Comparison of ENCODE assay signal across 8 mouse cellular contexts in genomic region chr11:118354636-118355191, GRCm38 (mm10). TPM values are rescaled to one million over a fixed set of nuclear protein-coding genes. Genes with fewer than 3 reads are reported as not detected.
DNase-seq lines count a peak whose midpoint lies in the region; ATAC-seq and TF ChIP-seq lines count a peak whose summit lies in the region.

No protein-coding gene starts in this region.

- peak overlapping the region; percentile 76 for H3K27ac ChIP-seq in testis, adult 2 months (ENCODE audit: control insufficient read depth, insufficient read depth, low read depth, low read length)
- peak overlapping the region; percentile 90 for H3K27ac ChIP-seq in forebrain, embryonic 13.5 days
- H3K27ac ChIP-seq in hindbrain, embryonic 14.5 days: peak overlapping the region; percentile 92
- peak overlapping the region; percentile 89 for H3K27ac ChIP-seq in lung, embryonic 15.5 days
- peak overlapping the region; percentile 90 for H3K27ac ChIP-seq in stomach, embryonic 15.5 days

- DNase-seq in cerebellum, adult 11 months: peak; percentile 28
- no peak for DNase-seq in testis, postnatal 14 days (ENCODE audit: low spot score)
- no peak for DNase-seq in hindbrain, embryonic 14.5 days (ENCODE audit: low spot score)

- no peak for TF ChIP-seq CTCF in testis, adult 2 months (IDR thresholded peaks at IDR 0.05; ENCODE audit: control insufficient read depth, insufficient read depth, insufficient replicate concordance, low read depth, low read length)

- no peak for ATAC-seq in cerebellum, adult (ENCODE audit: insufficient number of reproducible peaks, low FRiP score, low TSS enrichment)
- ATAC-seq in forebrain, embryonic 13.5 days: peak; percentile 54
- peak; percentile 51 for ATAC-seq in hindbrain, embryonic 14.5 days (ENCODE audit: low FRiP score)
- ATAC-seq in lung, embryonic 15.5 days (ENCODE audit: borderline replicate concordance, extremely low read depth, low FRiP score, low TSS enrichment): peak; percentile 6; the same call in 1 of the 2 replicates
- peak; percentile 37; the same call in 1 of the 2 replicates for ATAC-seq in stomach, embryonic 15.5 days (ENCODE audit: insufficient read depth, low FRiP score, low read depth)

- no peaks in the 10 kb centered on the region for H3K9me3 ChIP-seq in forebrain, embryonic 13.5 days (replicated peaks)
- H3K9me3 ChIP-seq in hindbrain, embryonic 14.5 days (ENCODE audit: control insufficient read depth, low read length): no peaks in the 10 kb centered on the region
- no peaks in the 10 kb centered on the region for H3K9me3 ChIP-seq in lung, embryonic 15.5 days
- H3K9me3 ChIP-seq in stomach, embryonic 15.5 days: no peaks in the 10 kb centered on the region

- H3K4me3 ChIP-seq in testis, adult 2 months (ENCODE audit: control insufficient read depth, low read depth, low read length): peak overlapping the region; percentile 69
- peak overlapping the region; percentile 80 for H3K4me3 ChIP-seq in forebrain, embryonic 13.5 days
- peak overlapping the region; percentile 89 for H3K4me3 ChIP-seq in hindbrain, embryonic 14.5 days (replicated peaks; ENCODE audit: low read length)
- peak overlapping the region; percentile 78 for H3K4me3 ChIP-seq in lung, embryonic 15.5 days
- peak overlapping the region; percentile 72 for H3K4me3 ChIP-seq in stomach, embryonic 15.5 days (replicated peaks)

- no peaks in the 10 kb centered on the region for H3K36me3 ChIP-seq in testis, adult 2 months (ENCODE audit: control insufficient read depth, insufficient read depth, low read length)
- H3K36me3 ChIP-seq in forebrain, embryonic 13.5 days (ENCODE audit: poor library complexity, severe bottlenecking): no peaks in the 10 kb centered on the region
- no peaks in the 10 kb centered on the region; the same call in 1 of the 2 replicates for H3K36me3 ChIP-seq in hindbrain, embryonic 14.5 days (replicated peaks; ENCODE audit: control insufficient read depth, insufficient read depth)
- no peaks in the 10 kb centered on the region for H3K36me3 ChIP-seq in lung, embryonic 15.5 days
- H3K36me3 ChIP-seq in stomach, embryonic 15.5 days: no peaks in the 10 kb centered on the region

- H3K4me1 ChIP-seq in testis, adult 2 months (ENCODE audit: control insufficient read depth, insufficient read depth, low read length): peaks cover 8% of the 10 kb centered on the region
- peaks cover 33% of the 10 kb centered on the region for H3K4me1 ChIP-seq in forebrain, embryonic 13.5 days
- H3K4me1 ChIP-seq in hindbrain, embryonic 14.5 days (replicated peaks; ENCODE audit: control insufficient read depth, insufficient read depth, low read length): peaks cover 19% of the 10 kb centered on the region
- peaks cover 30% of the 10 kb centered on the region for H3K4me1 ChIP-seq in lung, embryonic 15.5 days
- peaks cover 24% of the 10 kb centered on the region for H3K4me1 ChIP-seq in stomach, embryonic 15.5 days

- no peaks in the 10 kb centered on the region for H3K27me3 ChIP-seq in testis, adult 2 months (ENCODE audit: control insufficient read depth, insufficient read depth, low read length)
- no peaks in the 10 kb centered on the region for H3K27me3 ChIP-seq in forebrain, embryonic 13.5 days
- H3K27me3 ChIP-seq in hindbrain, embryonic 14.5 days (ENCODE audit: control insufficient read depth, insufficient read depth, low read length): no peaks in the 10 kb centered on the region
- H3K27me3 ChIP-seq in lung, embryonic 15.5 days: no peaks in the 10 kb centered on the region
- H3K27me3 ChIP-seq in stomach, embryonic 15.5 days (replicated peaks): no peaks in the 10 kb centered on the region

- H3K9ac ChIP-seq in forebrain, embryonic 13.5 days: peak overlapping the region; percentile 93
- H3K9ac ChIP-seq in hindbrain, embryonic 14.5 days: peak overlapping the region; percentile 92
- H3K9ac ChIP-seq in lung, embryonic 15.5 days: peak overlapping the region; percentile 88
- H3K9ac ChIP-seq in stomach, embryonic 15.5 days: peak overlapping the region; percentile 80

- under 1% methylated on average over 46 of the region's 47 CpGs for WGBS in forebrain, embryonic 13.5 days
- under 1% methylated on average over 38 of the region's 47 CpGs for WGBS in hindbrain, embryonic 14.5 days
- 0% methylated on average over 38 of the region's 47 CpGs for WGBS in lung, embryonic 15.5 days
- WGBS in stomach, embryonic 15.5 days: under 1% methylated on average over 45 of the region's 47 CpGs

- peak overlapping the region; percentile 89 for H3K4me2 ChIP-seq in forebrain, embryonic 13.5 days
- peak overlapping the region; percentile 91 for H3K4me2 ChIP-seq in hindbrain, embryonic 14.5 days (replicated peaks)
- peak overlapping the region; percentile 80 for H3K4me2 ChIP-seq in lung, embryonic 15.5 days
- peak overlapping the region; percentile 72 for H3K4me2 ChIP-seq in stomach, embryonic 15.5 days

- TF ChIP-seq POLR2A in testis, adult 2 months (IDR thresholded peaks at IDR 0.05; ENCODE audit: control insufficient read depth, low read depth, low read length): no peak

RNA-seq across cellular contexts. Expression of gene Timp2, which starts 0.8 kb away (rescaled TPM):
- polyA plus RNA-seq in testis, adult 2 months (2012; rRNA removed): 81.7 and 94.1 TPM in 2 replicates
- polyA plus RNA-seq in forebrain, embryonic 13.5 days (2015; fragmentation: Nextera tagmentation; extraction: Ambion mirVana): 36.0 and 38.8 TPM in 2 replicates
- polyA plus RNA-seq in hindbrain, embryonic 14.5 days (2014; fragmentation: Nextera tagmentation; extraction: Ambion mirVana): 94.3 and 114 TPM in 2 replicates
- 79.1 and 79.8 TPM in 2 replicates for polyA plus RNA-seq in lung, embryonic 15.5 days (2015; fragmentation: Nextera tagmentation; extraction: Ambion mirVana)
- 78.8 and 83.0 TPM in 2 replicates for polyA plus RNA-seq in stomach, embryonic 15.5 days (2015; fragmentation: Nextera tagmentation; extraction: Ambion mirVana)

RNA-seq across cellular contexts. Expression of gene Cep295nl, which starts 12.4 kb away (rescaled TPM):
- polyA plus RNA-seq in testis, adult 2 months (2012; rRNA removed): 274 and 283 TPM in 2 replicates
- 0.13 and 0.31 TPM in 2 replicates for polyA plus RNA-seq in forebrain, embryonic 13.5 days (2015; fragmentation: Nextera tagmentation; extraction: Ambion mirVana)
- polyA plus RNA-seq in hindbrain, embryonic 14.5 days (2014; fragmentation: Nextera tagmentation; extraction: Ambion mirVana): 0.17 TPM in 1 of 2 replicates, not detected in the other
- polyA plus RNA-seq in lung, embryonic 15.5 days (2015; fragmentation: Nextera tagmentation; extraction: Ambion mirVana): 0.33 and 0.56 TPM in 2 replicates
- 0.36 and 0.42 TPM in 2 replicates for polyA plus RNA-seq in stomach, embryonic 15.5 days (2015; fragmentation: Nextera tagmentation; extraction: Ambion mirVana)

RNA-seq across cellular contexts. Expression of gene Lgals3bp, which starts 47.2 kb away (rescaled TPM):
- polyA plus RNA-seq in testis, adult 2 months (2012; rRNA removed): 22.7 and 23.3 TPM in 2 replicates
- 1.1 and 1.3 TPM in 2 replicates for polyA plus RNA-seq in forebrain, embryonic 13.5 days (2015; fragmentation: Nextera tagmentation; extraction: Ambion mirVana)
- 4.0 and 4.7 TPM in 2 replicates for polyA plus RNA-seq in hindbrain, embryonic 14.5 days (2014; fragmentation: Nextera tagmentation; extraction: Ambion mirVana)
- 4.9 and 6.9 TPM in 2 replicates for polyA plus RNA-seq in lung, embryonic 15.5 days (2015; fragmentation: Nextera tagmentation; extraction: Ambion mirVana)
- polyA plus RNA-seq in stomach, embryonic 15.5 days (2015; fragmentation: Nextera tagmentation; extraction: Ambion mirVana): 67.4 and 81.5 TPM in 2 replicates

Comparison
In these comparisons a context has a peak if more than half of its experiments do, and no peak if none do; other contexts are left out.
1. RNA of gene Cep295nl, which starts 12.4 kb away (polyA plus RNA-seq): 274 to 283 TPM in testis, adult 2 months; 0.33 to 0.56 TPM in lung, embryonic 15.5 days, 0.36 to 0.42 TPM in stomach, embryonic 15.5 days, 0.13 to 0.31 TPM in forebrain, embryonic 13.5 days and 0.17 TPM in hindbrain, embryonic 14.5 days; every median in the first group is over 100 times any median in the second.
2. Peak in every context shown above with its lines, with median percentiles within 50 percentile points of each other: H3K27ac ChIP-seq, H3K4me3 ChIP-seq, H3K4me2 ChIP-seq and H3K9ac ChIP-seq.